Mouse (Mus musculus): ENCODE data around the gene Kctd18. TPM values are rescaled to one million over a fixed set of nuclear protein-coding genes. Genes with fewer than 3 reads are reported as not detected.

The Kctd18 gene
- 6.7 TPM for polyA plus RNA-seq (2014; fragmentation: Illumina TruSeq; extraction: RNeasy Lipid Tissue Mini Kit (QIAGEN cat#74804); ENCODE audit: insufficient read depth, low read depth, low replicate concordance)

GRCm38 (mm10) chr1:58018856-58019255, at the start of gene Kctd18:
TSS of gene Kctd18 (minus strand) at chr1:58018956.

DNA sequence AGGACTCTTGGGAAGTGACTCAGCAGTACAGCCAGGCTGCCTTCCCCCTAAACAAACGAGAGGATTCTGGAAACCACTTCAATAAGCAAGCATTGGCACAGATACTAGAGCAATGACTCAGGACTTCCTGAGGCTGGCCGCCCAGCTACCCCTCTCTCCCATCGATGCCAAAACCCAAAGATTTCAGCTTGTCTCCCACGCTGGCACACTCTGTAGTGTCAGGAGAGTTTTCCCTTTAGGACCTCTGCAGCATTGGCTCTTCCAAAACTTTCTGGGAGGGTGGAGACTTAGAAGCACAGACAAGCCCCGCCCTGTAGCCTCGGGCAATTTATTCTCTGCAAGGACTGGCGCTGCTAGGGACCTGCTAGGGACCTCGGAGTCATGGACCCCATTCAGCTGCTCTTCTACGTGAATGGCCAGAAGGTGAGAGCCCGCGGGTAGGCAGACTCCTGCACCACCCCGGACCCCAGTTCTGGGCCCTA, 10.9 kb upstream of the Kctd18 start, which contains the start of gene Aox1:
Gene Aox1, plus strand, starts transcription at position 296 of the 482 bp plus-strand sequence.

DNA sequence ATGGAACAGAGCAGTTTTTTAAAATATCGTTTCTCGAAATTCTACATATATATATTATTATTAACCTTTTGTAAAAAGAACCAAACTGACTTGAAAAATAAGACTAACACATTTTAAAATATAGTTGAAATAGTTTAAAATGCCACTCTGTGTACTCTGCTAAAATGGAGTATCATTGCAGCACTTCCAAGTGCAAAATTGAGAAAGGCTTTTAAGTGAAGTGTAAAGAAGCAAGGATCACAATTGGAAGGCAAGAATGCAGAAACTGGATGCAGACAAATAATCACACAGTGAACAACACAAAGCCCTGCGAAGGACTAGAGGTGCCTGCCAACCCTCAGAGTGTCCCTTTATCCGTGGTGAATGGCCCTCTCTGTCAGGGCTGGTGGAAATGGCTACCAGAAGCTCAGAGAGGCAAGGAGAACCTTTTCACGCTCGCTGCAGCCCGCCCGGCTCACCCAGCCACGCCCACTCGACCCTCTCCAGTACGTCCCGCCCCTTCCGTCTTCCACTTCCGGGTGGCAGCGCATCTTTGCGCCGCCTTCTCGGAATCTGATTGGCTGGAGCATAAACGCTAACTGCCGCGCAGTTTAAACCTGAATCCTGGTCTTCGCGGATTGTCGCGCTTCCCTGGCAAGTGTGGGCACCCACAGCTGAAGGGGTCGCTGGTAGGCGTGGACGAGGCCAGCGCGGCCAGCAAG, 23.2 kb downstream of the Kctd18 start, which contains the start of gene Sgo2a:
Gene Sgo2a, plus strand, starts transcription at position 540 of the 701 bp plus-strand sequence.

Other genes with a start within 250 kb of the Kctd18 start
- 5.4 TPM for gene Spats2l, start 244.8 kb downstream of the Kctd18 start, polyA plus RNA-seq (2014; fragmentation: Illumina TruSeq; extraction: RNeasy Lipid Tissue Mini Kit (QIAGEN cat#74804); ENCODE audit: insufficient read depth, low read depth, low replicate concordance)
- gene Sgo2a, start 23.0 kb downstream of the Kctd18 start, polyA plus RNA-seq (2014; fragmentation: Illumina TruSeq; extraction: RNeasy Lipid Tissue Mini Kit (QIAGEN cat#74804); ENCODE audit: insufficient read depth, low read depth, low replicate concordance), result 0.40 TPM
- 8.1 TPM for gene Aox1, start 11.0 kb upstream of the Kctd18 start, polyA plus RNA-seq (2014; fragmentation: Illumina TruSeq; extraction: RNeasy Lipid Tissue Mini Kit (QIAGEN cat#74804); ENCODE audit: insufficient read depth, low read depth, low replicate concordance)
- gene Aox3, start 94.2 kb upstream of the Kctd18 start, polyA plus RNA-seq (2014; fragmentation: Illumina TruSeq; extraction: RNeasy Lipid Tissue Mini Kit (QIAGEN cat#74804); ENCODE audit: insufficient read depth, low read depth, low replicate concordance), result 36.7 TPM
- gene Aox4, start 191.4 kb upstream of the Kctd18 start, polyA plus RNA-seq (2014; fragmentation: Illumina TruSeq; extraction: RNeasy Lipid Tissue Mini Kit (QIAGEN cat#74804); ENCODE audit: insufficient read depth, low read depth, low replicate concordance), result 0.04 TPM